Mouse (Mus musculus): ENCODE measurements at regions not wholly inside any gene's neighbourhood (a gene's known extent, or its start where the extent isn't known, plus 50 kb on each side); places are given as distances from the start of the nearest gene placed in this dataset.
A peak's percentile ranks its signal among the peaks of the same experiment; 100 is the strongest.

DNA sequence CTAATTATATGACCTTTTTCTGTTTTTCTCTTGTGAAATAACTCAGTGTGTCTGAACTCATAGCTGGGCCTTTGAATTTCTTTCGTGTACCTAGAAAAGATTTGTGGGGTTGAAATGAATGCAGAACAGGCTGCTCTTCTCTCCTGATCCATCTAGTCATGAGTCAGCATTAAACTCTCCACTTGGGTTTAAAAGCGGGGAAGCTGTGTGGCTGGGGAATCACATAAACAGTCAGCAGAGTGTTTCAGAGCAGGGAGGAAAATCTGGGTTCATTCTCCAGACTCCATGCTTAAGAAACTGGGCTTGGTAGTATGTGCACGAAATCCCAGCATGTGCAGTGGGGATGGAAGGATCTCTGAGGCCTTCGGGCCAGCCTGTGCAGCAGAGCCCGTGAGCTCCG, 79.9 kb downstream of the Aldh8a1 start:
- 71% methylated on average over 6 of the region's 6 CpGs for WGBS

DNA sequence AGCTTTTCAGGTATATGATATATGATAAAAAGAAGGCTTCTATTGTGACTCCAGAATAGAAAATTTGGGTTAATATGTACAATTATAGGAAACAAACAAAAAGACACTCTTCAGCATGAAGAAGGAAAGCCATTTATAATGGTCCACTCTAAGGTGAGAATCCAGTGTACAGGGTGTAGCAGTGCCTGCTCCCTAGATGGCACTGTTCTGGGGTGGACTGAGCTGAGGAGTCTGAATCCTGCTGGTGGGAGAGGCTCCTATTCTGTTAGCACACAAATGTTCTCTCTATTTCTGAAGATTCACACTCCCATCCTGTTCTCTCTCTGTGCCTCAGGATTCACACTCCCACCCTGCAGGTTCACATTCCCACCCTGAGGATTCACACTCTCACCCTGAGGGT, 81.5 kb downstream of the Aldh8a1 start:
- Histone ChIP-seq H3K9ac (ENCODE audit: low read length) (no peak overlapping the region), H3K27ac (replicated peaks; ENCODE audit: low read depth, low read length) (no peak overlapping the region), H3K36me3 (ENCODE audit: control insufficient read depth, insufficient read depth, low read length) (no peaks in the 10 kb centered on the region), H3K9me3 (ENCODE audit: control insufficient read depth, low read length) (no peaks in the 10 kb centered on the region), H3K4me3 (ENCODE audit: low read depth, low read length) (no peak overlapping the region), H3K4me2 (ENCODE audit: low read depth, severe bottlenecking) (no peak overlapping the region), H3K4me1 (ENCODE audit: control insufficient read depth, insufficient read depth, low read length) (no peaks in the 10 kb centered on the region), H3K27me3 (ENCODE audit: control insufficient read depth, insufficient read depth, low read length) (no peaks in the 10 kb centered on the region)
- DNase-seq (ENCODE audit: low spot score) (no peak), ATAC-seq (ENCODE audit: insufficient number of reproducible peaks, low FRiP score, low TSS enrichment, low read depth) (no peak)

More for the DNA sequence above, 79.9 kb downstream of the Aldh8a1 start:
- H3K27me3 ChIP-seq (ENCODE audit: control insufficient read depth, insufficient read depth, low read length), result no peaks in the 10 kb centered on the region
- no peak overlapping the region for H3K27ac ChIP-seq (replicated peaks; ENCODE audit: low read depth, low read length)
- no peak overlapping the region for H3K9ac ChIP-seq (ENCODE audit: low read length)
- H3K36me3 ChIP-seq (ENCODE audit: control insufficient read depth, insufficient read depth, low read length), result no peaks in the 10 kb centered on the region
- H3K4me1 ChIP-seq (ENCODE audit: control insufficient read depth, insufficient read depth, low read length), result no peaks in the 10 kb centered on the region
- H3K9me3 ChIP-seq (ENCODE audit: control insufficient read depth, low read length), result no peaks in the 10 kb centered on the region
- H3K4me2 ChIP-seq (ENCODE audit: low read depth, severe bottlenecking), result no peak overlapping the region
- H3K4me3 ChIP-seq (ENCODE audit: low read depth, low read length), result no peak overlapping the region
- ATAC-seq (ENCODE audit: insufficient number of reproducible peaks, low FRiP score, low TSS enrichment, low read depth) (no peak), DNase-seq (ENCODE audit: low spot score) (no peak)

DNA sequence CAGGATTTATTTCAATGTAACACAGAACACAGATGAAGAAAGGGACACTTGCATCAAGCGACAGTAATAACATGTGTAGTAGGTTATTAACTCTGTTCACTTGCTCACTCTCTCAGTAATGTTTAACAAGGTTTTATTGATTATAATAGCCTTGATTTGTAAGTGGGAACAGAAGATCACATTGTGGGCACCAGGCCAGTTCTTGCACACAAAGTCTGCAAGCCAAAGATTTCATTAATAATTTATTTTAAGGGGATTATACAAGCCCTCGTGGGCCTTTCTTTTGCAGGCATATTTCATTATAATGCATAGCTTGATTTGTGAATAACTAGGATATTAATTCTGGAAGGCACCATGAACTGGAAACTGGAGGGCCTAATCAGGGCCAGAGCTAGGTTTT, 83.0 kb downstream of the Aldh8a1 start:
- DNase-seq (ENCODE audit: low spot score) (no peak), ATAC-seq (ENCODE audit: insufficient number of reproducible peaks, low FRiP score, low TSS enrichment, low read depth) (no peak)
- 84% methylated on average over 2 of the region's 2 CpGs for WGBS
- H3K9me3 ChIP-seq (ENCODE audit: control insufficient read depth, low read length), result no peaks in the 10 kb centered on the region
- H3K4me3 ChIP-seq (ENCODE audit: low read depth, low read length), result no peak overlapping the region
- no peaks in the 10 kb centered on the region for H3K36me3 ChIP-seq (ENCODE audit: control insufficient read depth, insufficient read depth, low read length)
- no peaks in the 10 kb centered on the region for H3K27me3 ChIP-seq (ENCODE audit: control insufficient read depth, insufficient read depth, low read length)
- H3K4me2 ChIP-seq (ENCODE audit: low read depth, severe bottlenecking), result no peak overlapping the region
- no peak overlapping the region for H3K27ac ChIP-seq (replicated peaks; ENCODE audit: low read depth, low read length)
- H3K9ac ChIP-seq (ENCODE audit: low read length), result no peak overlapping the region
- H3K4me1 ChIP-seq (ENCODE audit: control insufficient read depth, insufficient read depth, low read length), result no peaks in the 10 kb centered on the region

DNA sequence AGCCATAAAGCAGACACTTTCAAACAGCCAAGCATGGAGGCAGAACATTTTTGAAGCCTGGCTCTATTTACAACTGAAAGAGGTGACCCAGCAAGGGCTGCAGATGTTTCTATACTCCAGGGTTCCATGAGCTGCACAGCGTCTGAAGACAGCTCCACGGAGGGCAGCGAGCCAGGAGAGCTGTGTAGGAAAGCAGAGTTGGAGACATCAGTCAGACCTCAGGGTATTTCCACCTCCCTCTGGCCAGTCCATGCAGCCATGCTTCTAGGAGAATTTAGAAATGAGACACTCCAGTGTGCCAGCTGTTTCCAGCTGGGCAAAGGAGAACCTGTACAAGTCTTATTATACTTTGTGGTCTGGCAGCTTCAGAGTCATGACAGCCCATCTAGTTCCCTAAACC, 85.8 kb downstream of the Aldh8a1 start:
- Histone ChIP-seq H3K9ac (ENCODE audit: low read length) (no peak overlapping the region), H3K4me3 (ENCODE audit: low read depth, low read length) (no peak overlapping the region), H3K4me1 (ENCODE audit: control insufficient read depth, insufficient read depth, low read length) (no peaks in the 10 kb centered on the region), H3K9me3 (ENCODE audit: control insufficient read depth, low read length) (no peaks in the 10 kb centered on the region), H3K4me2 (ENCODE audit: low read depth, severe bottlenecking) (no peak overlapping the region), H3K36me3 (ENCODE audit: control insufficient read depth, insufficient read depth, low read length) (no peaks in the 10 kb centered on the region), H3K27ac (replicated peaks; ENCODE audit: low read depth, low read length) (no peak overlapping the region), H3K27me3 (ENCODE audit: control insufficient read depth, insufficient read depth, low read length) (no peaks in the 10 kb centered on the region)
- ATAC-seq (ENCODE audit: insufficient number of reproducible peaks, low FRiP score, low TSS enrichment, low read depth), result no peak
- 51% methylated on average over 3 of the region's 3 CpGs for WGBS
- DNase-seq (ENCODE audit: low spot score), result no peak

DNA sequence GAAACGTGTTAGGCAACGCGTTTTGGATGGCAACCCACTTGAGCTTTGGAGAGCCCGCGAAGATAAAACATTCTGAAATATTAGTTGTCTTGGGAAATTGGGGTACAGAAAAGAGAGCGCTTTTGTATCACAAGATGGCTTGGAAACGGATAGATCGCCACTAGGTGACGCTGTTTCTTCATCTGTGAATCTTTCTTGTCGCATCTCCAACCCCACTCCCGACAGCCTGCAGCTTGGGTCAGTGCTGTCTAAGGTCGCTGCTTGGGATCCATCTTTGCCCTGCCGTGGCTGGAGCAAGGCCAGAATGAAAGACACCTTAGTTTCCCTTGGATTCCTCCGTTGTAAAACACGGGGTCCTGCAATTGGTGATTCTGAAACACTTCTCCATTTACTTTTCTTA, 88.3 kb downstream of the Aldh8a1 start:
- Histone ChIP-seq H3K4me2 (ENCODE audit: low read depth, severe bottlenecking) (peak overlapping the region; percentile 12; the same call in 1 of the 2 replicates), H3K36me3 (ENCODE audit: control insufficient read depth, insufficient read depth, low read length) (no peaks in the 10 kb centered on the region), H3K27ac (replicated peaks; ENCODE audit: low read depth, low read length) (no peak overlapping the region), H3K4me3 (ENCODE audit: low read depth, low read length) (no peak overlapping the region), H3K9me3 (ENCODE audit: control insufficient read depth, low read length) (no peaks in the 10 kb centered on the region), H3K27me3 (ENCODE audit: control insufficient read depth, insufficient read depth, low read length) (no peaks in the 10 kb centered on the region), H3K9ac (ENCODE audit: low read length) (no peak overlapping the region), H3K4me1 (ENCODE audit: control insufficient read depth, insufficient read depth, low read length) (peaks cover 6% of the 10 kb centered on the region; the same call in 1 of the 2 replicates)
- DNase-seq (ENCODE audit: low spot score) (peak; percentile 91), ATAC-seq (ENCODE audit: insufficient number of reproducible peaks, low FRiP score, low TSS enrichment, low read depth) (no peak)
- 2% methylated on average over 15 of the region's 15 CpGs for WGBS

DNA sequence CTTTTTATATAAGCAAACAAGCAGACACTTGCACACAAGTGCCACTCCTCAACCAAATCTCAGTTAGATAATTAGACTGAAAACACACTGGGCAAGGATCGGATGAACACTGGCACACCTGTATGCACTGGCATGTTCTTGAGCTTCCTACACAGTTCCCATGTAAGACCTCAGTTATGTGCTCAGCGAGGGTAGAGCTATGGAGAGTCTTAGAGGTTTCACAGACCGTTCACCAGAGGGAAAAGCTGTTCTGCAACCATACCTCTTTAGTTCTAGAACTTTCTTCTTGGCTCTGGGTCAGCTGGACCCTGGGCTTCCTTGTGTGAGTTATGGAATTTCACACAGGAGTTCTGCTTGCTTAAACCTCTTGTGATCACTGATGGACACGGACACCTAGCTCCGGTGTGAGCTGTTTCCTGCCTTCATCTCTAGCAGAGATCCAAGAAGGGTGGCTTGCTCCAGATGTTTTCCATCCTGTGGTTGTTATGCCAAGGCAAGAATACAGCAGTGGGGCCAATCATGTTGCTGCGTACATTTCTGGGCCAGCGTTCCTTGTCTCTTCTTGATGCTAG, 88.8 kb downstream of the Aldh8a1 start:
- H3K27me3 ChIP-seq (ENCODE audit: control insufficient read depth, insufficient read depth, low read length), result no peaks in the 10 kb centered on the region
- ATAC-seq (ENCODE audit: insufficient number of reproducible peaks, low FRiP score, low TSS enrichment, low read depth) (no peak), DNase-seq (ENCODE audit: low spot score) (peak; percentile 30)
- WGBS, result 58% methylated on average over 7 of the region's 7 CpGs
- H3K36me3 ChIP-seq (ENCODE audit: control insufficient read depth, insufficient read depth, low read length), result no peaks in the 10 kb centered on the region
- H3K9ac ChIP-seq (ENCODE audit: low read length), result no peak overlapping the region
- H3K9me3 ChIP-seq (ENCODE audit: control insufficient read depth, low read length), result no peaks in the 10 kb centered on the region
- no peak overlapping the region for H3K4me3 ChIP-seq (ENCODE audit: low read depth, low read length)
- H3K4me2 ChIP-seq (ENCODE audit: low read depth, severe bottlenecking), result no peak overlapping the region
- peaks cover 6% of the 10 kb centered on the region; the same call in 1 of the 2 replicates for H3K4me1 ChIP-seq (ENCODE audit: control insufficient read depth, insufficient read depth, low read length)
- H3K27ac ChIP-seq (replicated peaks; ENCODE audit: low read depth, low read length), result no peak overlapping the region

DNA sequence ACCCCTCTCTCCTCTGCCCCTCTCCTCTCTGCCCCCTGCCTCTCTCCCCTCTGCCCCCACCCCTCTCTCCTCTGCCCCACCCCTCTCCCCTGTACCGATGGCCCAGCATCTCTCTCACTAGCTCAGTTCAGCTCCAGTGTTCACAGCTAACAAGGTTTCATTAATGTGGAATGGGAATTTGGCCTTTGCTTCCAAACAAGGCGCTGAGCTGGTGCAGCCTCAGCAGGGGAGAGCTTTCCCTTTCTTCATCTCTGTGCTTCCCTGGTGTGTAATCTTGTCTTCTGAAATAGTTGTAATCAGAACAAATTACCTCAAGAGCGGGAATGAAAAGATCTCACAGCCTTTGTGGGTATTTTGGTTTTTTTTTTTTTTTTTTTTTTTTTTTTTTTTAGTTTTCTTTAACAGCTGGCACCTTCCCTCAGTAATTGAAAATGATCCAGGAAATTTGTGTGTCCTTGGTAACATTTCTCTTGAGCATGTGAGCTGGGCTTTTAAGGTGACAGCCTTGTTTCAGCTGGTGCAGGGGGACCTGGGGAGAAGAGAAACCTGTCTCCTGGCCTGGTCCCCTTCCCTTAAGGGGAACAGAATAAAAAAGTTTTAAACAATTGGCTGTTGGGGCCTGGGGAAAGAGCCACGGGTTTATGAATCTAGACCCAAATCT, 90.5 kb downstream of the Aldh8a1 start:
- Histone ChIP-seq H3K4me1 (ENCODE audit: control insufficient read depth, insufficient read depth, low read length) (peaks cover 6% of the 10 kb centered on the region; the same call in 1 of the 2 replicates), H3K36me3 (ENCODE audit: control insufficient read depth, insufficient read depth, low read length) (no peaks in the 10 kb centered on the region), H3K4me2 (ENCODE audit: low read depth, severe bottlenecking) (no peak overlapping the region), H3K4me3 (ENCODE audit: low read depth, low read length) (no peak overlapping the region), H3K9me3 (ENCODE audit: control insufficient read depth, low read length) (no peaks in the 10 kb centered on the region), H3K27me3 (ENCODE audit: control insufficient read depth, insufficient read depth, low read length) (no peaks in the 10 kb centered on the region), H3K9ac (ENCODE audit: low read length) (no peak overlapping the region), H3K27ac (replicated peaks; ENCODE audit: low read depth, low read length) (no peak overlapping the region)
- no peak for ATAC-seq (ENCODE audit: insufficient number of reproducible peaks, low FRiP score, low TSS enrichment, low read depth)
- 29% methylated on average over 4 of the region's 4 CpGs for whole genome bisulfite sequencing
- no peak for DNase-seq (ENCODE audit: low spot score)

DNA sequence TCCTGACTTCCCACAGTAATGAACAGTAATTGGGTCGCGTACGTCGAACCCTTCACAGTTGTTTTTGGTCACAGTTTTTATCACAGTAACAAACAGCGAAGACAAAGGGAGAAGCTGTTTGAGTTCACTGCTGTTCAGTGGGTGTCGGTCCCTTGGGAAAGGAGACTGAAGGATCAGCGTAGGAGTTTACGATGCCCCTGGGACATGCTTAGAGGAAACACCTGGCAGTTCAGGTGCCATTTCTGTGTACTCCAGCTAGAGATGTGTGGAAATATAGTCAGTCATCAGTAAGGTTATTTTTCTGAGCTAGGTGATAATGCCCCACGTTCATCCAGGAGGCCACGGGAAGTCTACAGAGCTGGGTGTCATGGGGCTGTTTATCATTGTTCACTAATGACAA, 91.3 kb downstream of the Aldh8a1 start:
- Histone ChIP-seq H3K36me3 (ENCODE audit: control insufficient read depth, insufficient read depth, low read length) (no peaks in the 10 kb centered on the region), H3K27me3 (ENCODE audit: control insufficient read depth, insufficient read depth, low read length) (no peaks in the 10 kb centered on the region), H3K27ac (replicated peaks; ENCODE audit: low read depth, low read length) (no peak overlapping the region), H3K4me3 (ENCODE audit: low read depth, low read length) (no peak overlapping the region), H3K4me2 (ENCODE audit: low read depth, severe bottlenecking) (no peak overlapping the region), H3K9ac (ENCODE audit: low read length) (no peak overlapping the region), H3K9me3 (ENCODE audit: control insufficient read depth, low read length) (no peaks in the 10 kb centered on the region), H3K4me1 (ENCODE audit: control insufficient read depth, insufficient read depth, low read length) (peaks cover 6% of the 10 kb centered on the region; the same call in 1 of the 2 replicates)
- ATAC-seq (ENCODE audit: insufficient number of reproducible peaks, low FRiP score, low TSS enrichment, low read depth) (no peak), DNase-seq (ENCODE audit: low spot score) (peak; percentile 25)
- WGBS, result 55% methylated on average over 10 of the region's 10 CpGs

DNA sequence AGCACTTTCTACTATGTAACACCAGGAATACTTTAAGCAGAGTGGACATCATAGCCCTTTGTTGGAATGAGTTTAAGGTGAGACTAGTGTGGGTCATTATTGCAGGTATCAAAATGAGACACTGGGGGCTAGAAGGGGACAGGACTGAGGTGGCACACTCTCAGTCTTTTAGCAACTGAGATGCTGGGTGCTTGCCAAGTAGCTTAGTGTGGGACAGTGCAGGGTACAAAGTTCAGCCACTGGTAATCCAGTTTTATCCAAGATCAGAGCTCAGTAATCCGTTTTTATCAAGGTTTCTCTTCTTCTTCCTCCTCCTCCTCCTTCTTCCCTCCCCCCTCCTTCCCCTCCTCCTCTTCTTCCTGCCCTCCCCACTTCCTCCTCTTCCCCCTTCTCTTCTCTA, 92.9 kb downstream of the Aldh8a1 start:
- Histone ChIP-seq H3K9me3 (ENCODE audit: control insufficient read depth, low read length) (no peaks in the 10 kb centered on the region), H3K4me1 (ENCODE audit: control insufficient read depth, insufficient read depth, low read length) (peaks cover 6% of the 10 kb centered on the region; the same call in 1 of the 2 replicates), H3K4me2 (ENCODE audit: low read depth, severe bottlenecking) (no peak overlapping the region), H3K9ac (ENCODE audit: low read length) (no peak overlapping the region), H3K36me3 (ENCODE audit: control insufficient read depth, insufficient read depth, low read length) (no peaks in the 10 kb centered on the region), H3K4me3 (ENCODE audit: low read depth, low read length) (no peak overlapping the region), H3K27ac (replicated peaks; ENCODE audit: low read depth, low read length) (no peak overlapping the region), H3K27me3 (ENCODE audit: control insufficient read depth, insufficient read depth, low read length) (no peaks in the 10 kb centered on the region)
- WGBS, result 52% methylated on average over 1 of the region's 1 CpGs
- ATAC-seq (ENCODE audit: insufficient number of reproducible peaks, low FRiP score, low TSS enrichment, low read depth), result no peak
- no peak for DNase-seq (ENCODE audit: low spot score)

Measured in limb, embryonic 11.5 days (tissue).